Mouse (Mus musculus) E14TG2a.4 (cell line): Measurements from ENCODE around the gene Mios.

Experiments
- CTCF ChIP-seq: conservative IDR thresholded peaks from 2 replicates; pipeline ENCODE4 v1.5.1; 2014; ENCODE audit warnings: low read length
- NANOG ChIP-seq: IDR thresholded peaks from 2 replicates; pipeline ENCODE4 v1.6.1; 2014; ENCODE audit warnings: borderline replicate concordance, low read length, mixed read lengths
- POU5F1 ChIP-seq: IDR thresholded peaks from 2 replicates; pipeline ENCODE4 v1.6.1; 2014; ENCODE audit warnings: low read length, borderline replicate concordance

GRCm38 (mm10) chr6:8209866-8210186, 804 bp downstream of the Mios start:
- TF ChIP-seq POU5F1 (no peak), CTCF (no peak), NANOG (no peak)
